Mouse (Mus musculus) MEL (cell line): ENCODE data around the gene Cyth2. TPM values are rescaled to one million over a fixed set of nuclear protein-coding genes. Genes with fewer than 3 reads are reported as not detected.

Experiments
- DNase-seq: peaks from one replicate; pipeline ENCODE4 v3.0.0; 2011; ENCODE audit warnings: low read depth, low spot score
- H3K27ac ChIP-seq: 2 replicates; pipeline ENCODE4 v1.5.1; 2012; ENCODE audit warnings: low read depth, mild to moderate bottlenecking, control low read depth, low read length, moderate library complexity; ENCODE audit not compliant: control insufficient read depth
- H3K27me3 ChIP-seq, 2 experiments: fragments of 150-350 bp in 1 of 2; sonication (generic) in 1 of 2; 2 replicates each; pipeline ENCODE4 v1.6.1; 2012; ENCODE audit warnings: low read length in 2 of 2, mild to moderate bottlenecking in 2 of 2, improper control_type of control experiment in 1 of 2, moderate library complexity in 1 of 2; ENCODE audit not compliant: insufficient read depth in 2 of 2, control insufficient read depth in 1 of 2
- H3K36me3 ChIP-seq, 2 experiments: 2 replicates each; pipeline ENCODE4 v1.6.1; 2012 to 2014; ENCODE audit warnings: low read length in 2 of 2, improper control_type of control experiment in 1 of 2, inconsistent platforms in 1 of 2, mild to moderate bottlenecking in 1 of 2; ENCODE audit not compliant: insufficient read depth in 2 of 2, control insufficient read depth in 1 of 2
- H3K4me1 ChIP-seq, 2 experiments: fragments of 150-350 bp in 1 of 2; sonication (generic) in 1 of 2; 2 replicates each; pipeline ENCODE4 v1.6.1; 2012; ENCODE audit warnings: low read length in 2 of 2, improper control_type of control experiment in 1 of 2, mild to moderate bottlenecking in 1 of 2; ENCODE audit not compliant: insufficient read depth in 2 of 2, control insufficient read depth in 1 of 2
- H3K4me3 ChIP-seq, 2 experiments: fragments of 150-350 bp in 1 of 2; sonication (generic) in 1 of 2; 2 replicates each; pipeline ENCODE4 v1.5.1; 2012; ENCODE audit warnings: low read depth in 2 of 2, low read length in 2 of 2, mild to moderate bottlenecking in 2 of 2, moderate library complexity in 2 of 2, control low read depth in 1 of 2, improper control_type of control experiment in 1 of 2; ENCODE audit not compliant: control insufficient read depth in 1 of 2, insufficient read depth in 1 of 2
- H3K79me2 ChIP-seq: 2 replicates; pipeline ENCODE4 v1.6.1; 2012; ENCODE audit warnings: mild to moderate bottlenecking, low read length, moderate library complexity; ENCODE audit not compliant: control insufficient read depth, poor library complexity, insufficient read depth
- H3K9ac ChIP-seq: 2 replicates; pipeline ENCODE4 v1.6.1; 2012; ENCODE audit warnings: low read depth, mild to moderate bottlenecking, control low read depth, low read length, moderate library complexity; ENCODE audit not compliant: control insufficient read depth, poor library complexity, severe bottlenecking
- H3K9me3 ChIP-seq: fragments of 150-350 bp; sonication (generic); replicated peaks from 2 replicates; pipeline ENCODE4 v1.6.1; 2012; ENCODE audit warnings: mild to moderate bottlenecking, low read length, improper control_type of control experiment, moderate library complexity; ENCODE audit not compliant: insufficient read depth
- BHLHE40 ChIP-seq: IDR thresholded peaks from 2 replicates; pipeline ENCODE4 v1.6.1; 2012; ENCODE audit warnings: low read depth, mild to moderate bottlenecking, inconsistent platforms, low read length, improper control_type of control experiment, borderline replicate concordance
- CHD1 ChIP-seq: IDR thresholded peaks from 2 replicates; pipeline ENCODE4 v1.6.1; 2012; ENCODE audit warnings: low read depth, mild to moderate bottlenecking, inconsistent platforms, low read length, improper control_type of control experiment
- CTCF ChIP-seq, 3 experiments: IDR thresholded peaks in 2 of 3; conservative IDR thresholded peaks in 1 of 3; 2 replicates each; pipeline ENCODE4 v1.5.1; 2011 to 2012; ENCODE audit warnings: low read length in 3 of 3, low read depth in 2 of 3, mild to moderate bottlenecking in 2 of 3, improper control_type of control experiment in 1 of 3, inconsistent platforms in 1 of 3, mixed read lengths in 1 of 3, moderate library complexity in 1 of 3; ENCODE audit not compliant: control insufficient read depth in 1 of 3, insufficient read depth in 1 of 3, poor library complexity in 1 of 3, severe bottlenecking in 1 of 3
- GABPA ChIP-seq: IDR thresholded peaks from 2 replicates; pipeline ENCODE4 v1.6.1; 2012; ENCODE audit warnings: low read depth, mild to moderate bottlenecking, inconsistent platforms, low read length, improper control_type of control experiment, moderate library complexity
- GATA1 ChIP-seq: IDR thresholded peaks from 2 replicates; pipeline ENCODE4 v1.6.1; 2011; ENCODE audit warnings: low read depth, low read length, improper control_type of control experiment
- JUND ChIP-seq: IDR thresholded peaks from 2 replicates; pipeline ENCODE4 v1.6.1; 2011; ENCODE audit warnings: low read depth, mild to moderate bottlenecking, improper control_type of control experiment, low read length
- KAT2A ChIP-seq: conservative IDR thresholded peaks from 2 replicates; pipeline ENCODE4 v1.6.1; 2012; ENCODE audit warnings: low read depth, low read length, improper control_type of control experiment, inconsistent platforms
- MAFK ChIP-seq: IDR thresholded peaks from 2 replicates; pipeline ENCODE4 v1.6.1; 2011; ENCODE audit warnings: low read depth, mild to moderate bottlenecking, low read length, improper control_type of control experiment, borderline replicate concordance
- MAX ChIP-seq: IDR thresholded peaks from 2 replicates; pipeline ENCODE4 v1.6.1; 2011; ENCODE audit warnings: low read length, improper control_type of control experiment
- MAZ ChIP-seq: IDR thresholded peaks from 2 replicates; pipeline ENCODE4 v1.6.1; 2012; ENCODE audit warnings: low read depth, mild to moderate bottlenecking, inconsistent platforms, low read length, improper control_type of control experiment
- MXI1 ChIP-seq: IDR thresholded peaks from 2 replicates; pipeline ENCODE4 v1.6.1; 2011; ENCODE audit warnings: mild to moderate bottlenecking, low read depth, low read length, improper control_type of control experiment
- MYB ChIP-seq: IDR thresholded peaks from 2 replicates; pipeline ENCODE4 v1.6.1; 2011; ENCODE audit warnings: mild to moderate bottlenecking, low read depth, low read length, improper control_type of control experiment
- MYC ChIP-seq: IDR thresholded peaks from 2 replicates; pipeline ENCODE4 v1.6.1; 2011; ENCODE audit warnings: low read depth, mild to moderate bottlenecking, low read length, improper control_type of control experiment, moderate library complexity
- NRF1 ChIP-seq: IDR thresholded peaks from 2 replicates; pipeline ENCODE4 v1.6.1; 2014; ENCODE audit warnings: low read depth, mild to moderate bottlenecking, inconsistent platforms, low read length, improper control_type of control experiment, moderate library complexity; ENCODE audit not compliant: poor library complexity, insufficient read depth, severe bottlenecking
- POLR2AphosphoS2 ChIP-seq: IDR thresholded peaks from 2 replicates; pipeline ENCODE4 v1.6.1; 2011; ENCODE audit warnings: low read length, improper control_type of control experiment
- POLR2AphosphoS5 ChIP-seq: IDR thresholded peaks from 2 replicates; pipeline ENCODE4 v1.6.1; 2012; ENCODE audit warnings: low read depth, borderline replicate concordance, mild to moderate bottlenecking, inconsistent platforms, low read length, moderate library complexity, mixed read lengths
- RCOR1 ChIP-seq: IDR thresholded peaks from 2 replicates; pipeline ENCODE4 v1.6.1; 2012; ENCODE audit warnings: low read depth, mild to moderate bottlenecking, inconsistent platforms, low read length, improper control_type of control experiment
- SIN3A ChIP-seq: IDR thresholded peaks from 2 replicates; pipeline ENCODE4 v1.6.1; 2012; ENCODE audit warnings: low read length, improper control_type of control experiment, inconsistent platforms
- TCF12 ChIP-seq: IDR thresholded peaks from 2 replicates; pipeline ENCODE4 v1.6.1; 2014; ENCODE audit warnings: low read depth, mild to moderate bottlenecking, inconsistent platforms, low read length, improper control_type of control experiment, moderate library complexity
- ZC3H11A ChIP-seq: IDR thresholded peaks from 2 replicates; pipeline ENCODE4 v1.6.1; 2012; ENCODE audit warnings: low read depth, mild to moderate bottlenecking, inconsistent platforms, low read length, improper control_type of control experiment
- ZKSCAN1 ChIP-seq: IDR thresholded peaks from 2 replicates; pipeline ENCODE4 v1.6.1; 2012; ENCODE audit warnings: low read depth, mild to moderate bottlenecking, inconsistent platforms, low read length, improper control_type of control experiment, moderate library complexity
- ZMIZ1 ChIP-seq: IDR thresholded peaks from 2 replicates; pipeline ENCODE4 v1.6.1; 2012; ENCODE audit warnings: low read depth, mild to moderate bottlenecking, inconsistent platforms, low read length, improper control_type of control experiment, moderate library complexity
- polyA plus RNA-seq, 2 experiments: library from polyadenylated mRNA; stranded (reverse) in 1 of 2; unstranded in 1 of 2; fragments of >175 nt in 1 of 2; fragments of >200 nt in 1 of 2; gene quantifications; 2 replicates each; pipeline versions ENCODE4 v1.2.1 to v1.2.4; 2012; ENCODE audit warnings: low replicate concordance in 2 of 2, low read depth in 1 of 2; ENCODE audit not compliant: insufficient read length in 2 of 2, insufficient read depth in 1 of 2, missing spikeins in 1 of 2
- total RNA-seq: library from RNA; depleted of rRNA; stranded (reverse); fragments of 300-350 nt; gene quantifications from 2 replicates; pipeline ENCODE4 v1.2.3, GENCODE M21; 2012

The Cyth2 gene
- total and polyA plus RNA-seq, 3 experiments: 52.9 to 92.2 TPM; not detected in 1

DNA sequence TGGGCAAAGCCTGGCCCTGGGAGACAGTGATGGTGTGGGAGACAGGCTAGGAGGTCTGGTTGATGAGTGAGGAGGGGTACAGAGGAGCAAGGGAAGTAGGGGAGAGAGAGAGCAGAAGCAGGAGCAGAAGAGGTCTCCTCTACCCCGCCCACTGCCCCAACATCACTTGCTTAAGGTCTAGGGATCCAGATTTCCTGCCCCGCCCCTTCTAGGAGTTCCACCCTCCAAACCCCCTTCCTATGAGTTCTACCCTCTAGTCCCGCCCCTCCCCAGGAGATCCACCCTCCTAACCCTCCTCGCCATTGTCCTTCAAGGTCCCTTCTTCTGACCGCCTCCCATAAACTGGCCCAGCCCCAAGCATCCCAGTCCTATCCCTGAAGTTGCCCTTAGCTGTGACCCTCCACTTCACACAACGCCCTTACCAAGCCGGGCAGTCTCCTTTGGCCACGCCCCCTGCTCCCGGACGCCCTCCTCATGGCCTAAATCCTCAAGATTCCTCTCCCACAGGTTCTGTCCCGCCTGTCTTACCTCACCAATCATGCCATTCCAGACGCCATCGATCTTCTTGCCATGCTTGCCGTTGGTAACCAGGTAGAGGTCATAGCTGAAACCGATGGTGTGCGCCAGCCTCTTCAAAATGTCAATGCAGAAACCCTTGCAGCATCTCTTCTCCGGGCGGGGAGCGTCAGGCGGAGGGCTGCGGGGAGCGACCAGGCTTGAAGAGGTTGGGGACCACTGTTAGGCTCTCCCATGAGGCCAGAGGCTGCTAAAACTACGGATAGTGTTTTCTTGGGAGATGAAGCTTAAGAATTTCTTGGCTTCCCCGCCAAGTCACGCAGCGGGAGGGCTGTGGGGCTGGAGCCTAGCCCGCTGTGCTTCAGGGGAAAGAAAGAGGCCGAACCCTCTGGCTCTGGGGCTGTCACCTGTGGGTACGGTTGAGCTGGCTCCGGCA lies 42.8 kb upstream of the Cyth2 start:
- no peak for DNase-seq
- H3K4me3 ChIP-seq: no peak overlapping the region
- H3K27me3 ChIP-seq: no peaks in the 10 kb centered on the region
- TF ChIP-seq MYC (no peak), TCF12 (no peak), POLR2AphosphoS2 (no peak), MAFK (no peak), POLR2AphosphoS5 (no peak), GABPA (no peak), MAZ (no peak), GATA1 (no peak), JUND (no peak), NRF1 (no peak)
- no peak overlapping the region for H3K9ac ChIP-seq
- H3K27ac ChIP-seq: no peak overlapping the region
- no peaks in the 10 kb centered on the region for H3K36me3 ChIP-seq
- no peaks in the 10 kb centered on the region for H3K79me2 ChIP-seq
- no peaks in the 10 kb centered on the region for H3K9me3 ChIP-seq
- H3K4me1 ChIP-seq: no peaks in the 10 kb centered on the region

- Histone ChIP-seq H3K4me1 (no peaks in the 10 kb centered on the region), H3K27ac (no peak overlapping the region), H3K36me3 (no peaks in the 10 kb centered on the region), H3K9ac (no peak overlapping the region), H3K4me3 (no peak overlapping the region), H3K27me3 (no peaks in the 10 kb centered on the region), H3K79me2 (no peaks in the 10 kb centered on the region), H3K9me3 (no peaks in the 10 kb centered on the region)
- TF ChIP-seq MYB (no peak), KAT2A (no peak), ZC3H11A (no peak), MXI1 (no peak), MAZ (no peak), CHD1 (no peak), CTCF (IDR thresholded peaks at IDR 0.05 in 2 of 3, conservative IDR thresholded peaks at IDR 0.05 in 1 of 3; ENCODE audit: control insufficient read depth in 1 of 3, insufficient read depth in 1 of 3, low read depth in 2 of 3, low read length in 3 of 3, poor library complexity in 1 of 3, severe bottlenecking in 1 of 3) (no peak), MAX (no peak), SIN3A (no peak), BHLHE40 (no peak), ZKSCAN1 (no peak), ZMIZ1 (no peak), RCOR1 (no peak), NRF1 (no peak), POLR2AphosphoS5 (no peak), GATA1 (no peak), JUND (no peak)
- TF ChIP-seq, all 39 proteins: peak for 0
- DNase-seq: no peak
Observed at GRCm38 (mm10) chr7:45853089-45853488, 38.7 kb upstream of the Cyth2 start.
